Mouse (Mus musculus) CH12.LX (cell line): ENCODE results near the gene Eml1. TPM values are rescaled to one million over a fixed set of nuclear protein-coding genes. Genes with fewer than 3 reads are reported as not detected.

ENCODE experiments used
- DNase-seq: peaks from one replicate; pipeline ENCODE4 v3.0.0-alpha.2; 2013; ENCODE audit errors: extremely low read depth
- H3K27ac ChIP-seq: 2 replicates; pipeline ENCODE4 v1.5.1; 2012; ENCODE audit warnings: low read depth, mild to moderate bottlenecking, control low read depth, moderate library complexity; ENCODE audit not compliant: insufficient read depth
- H3K27me3 ChIP-seq: replicated peaks from 2 replicates; pipeline ENCODE3; 2012; ENCODE audit warnings: inconsistent platforms
- H3K36me3 ChIP-seq, 2 experiments: replicated peaks in 1 of 2; 2 replicates each; pipeline versions ENCODE3 to v1.6.1; 2012; ENCODE audit warnings: inconsistent platforms in 1 of 2, low read length in 1 of 2, mild to moderate bottlenecking in 1 of 2, mixed read lengths in 1 of 2, moderate library complexity in 1 of 2; ENCODE audit not compliant: control insufficient read depth in 1 of 2, insufficient read depth in 1 of 2
- H3K4me1 ChIP-seq, 2 experiments: 2 replicates each; pipeline ENCODE4 v1.6.1; 2012; ENCODE audit warnings: inconsistent platforms in 1 of 2, moderate library complexity in 1 of 2; ENCODE audit not compliant: insufficient read depth in 2 of 2, control insufficient read depth in 1 of 2
- H3K4me2 ChIP-seq: 2 replicates; pipeline ENCODE4 v1.6.1; 2012; ENCODE audit warnings: low read depth, mild to moderate bottlenecking, control low read depth; ENCODE audit not compliant: poor library complexity, insufficient read depth, severe bottlenecking
- H3K4me3 ChIP-seq, 3 experiments: fragments of 150-350 bp in 1 of 3; sonication (generic) in 1 of 3; replicated peaks in 1 of 3; 2 replicates each; pipeline versions ENCODE3 to v1.5.1; 2011 to 2012; ENCODE audit warnings: low read depth in 2 of 3, low read length in 2 of 3, mild to moderate bottlenecking in 2 of 3, moderate library complexity in 2 of 3, control low read depth in 1 of 3, improper control_type of control experiment in 1 of 3, inconsistent platforms in 1 of 3, mixed read lengths in 1 of 3; ENCODE audit not compliant: poor library complexity in 1 of 3
- H3K79me2 ChIP-seq: replicated peaks from 2 replicates; pipeline ENCODE4 v1.6.1; 2012; ENCODE audit warnings: mild to moderate bottlenecking, moderate library complexity; ENCODE audit not compliant: control insufficient read depth, poor library complexity, insufficient read depth, severe bottlenecking; ENCODE audit errors: extremely low read depth
- H3K9ac ChIP-seq: 2 replicates; pipeline ENCODE4 v1.6.1; 2012; ENCODE audit warnings: low read depth, mild to moderate bottlenecking, control low read depth, moderate library complexity; ENCODE audit not compliant: insufficient read depth
- H3K9me3 ChIP-seq: replicated peaks from 2 replicates; pipeline ENCODE3; 2012; ENCODE audit warnings: low read length, inconsistent platforms, mixed read lengths
- CHD1 ChIP-seq: IDR thresholded peaks from 2 replicates; pipeline ENCODE4 v1.6.1; 2012; ENCODE audit warnings: low read depth, low read length, improper control_type of control experiment, inconsistent platforms
- CTCF ChIP-seq, 2 experiments: IDR thresholded peaks in 1 of 2; conservative IDR thresholded peaks in 1 of 2; 2 replicates each; pipeline ENCODE4 v1.5.1; 2011 to 2012; ENCODE audit warnings: low read depth in 2 of 2, low read length in 2 of 2, improper control_type of control experiment in 1 of 2, inconsistent platforms in 1 of 2, mild to moderate bottlenecking in 1 of 2, moderate library complexity in 1 of 2
- E2F4 ChIP-seq: IDR thresholded peaks from 2 replicates; pipeline ENCODE4 v1.6.1; 2011; ENCODE audit warnings: low read depth, low read length, improper control_type of control experiment; ENCODE audit not compliant: insufficient replicate concordance
- EP300 ChIP-seq: IDR thresholded peaks from 2 replicates; pipeline ENCODE4 v1.6.1; 2011; ENCODE audit warnings: low read length, improper control_type of control experiment
- JUN ChIP-seq: IDR thresholded peaks from 2 replicates; pipeline ENCODE4 v1.6.1; 2011; ENCODE audit warnings: low read depth, mild to moderate bottlenecking, low read length, improper control_type of control experiment, moderate library complexity; ENCODE audit not compliant: insufficient read depth
- KAT2A ChIP-seq: IDR thresholded peaks from 2 replicates; pipeline ENCODE4 v1.6.1; 2012; ENCODE audit warnings: low read length, improper control_type of control experiment, inconsistent platforms; ENCODE audit not compliant: insufficient replicate concordance
- MAFK ChIP-seq: IDR thresholded peaks from 2 replicates; pipeline ENCODE4 v1.6.1; 2011; ENCODE audit warnings: low read length, improper control_type of control experiment; ENCODE audit not compliant: insufficient replicate concordance
- MAZ ChIP-seq: IDR thresholded peaks from 2 replicates; pipeline ENCODE4 v1.6.1; 2012; ENCODE audit warnings: low read depth, mild to moderate bottlenecking, inconsistent platforms, low read length, improper control_type of control experiment, moderate library complexity
- MXI1 ChIP-seq: IDR thresholded peaks from 2 replicates; pipeline ENCODE4 v1.6.1; 2011; ENCODE audit warnings: mild to moderate bottlenecking, low read depth, low read length, improper control_type of control experiment
- NELFE ChIP-seq: IDR thresholded peaks from 2 replicates; pipeline ENCODE4 v1.6.1; 2011; ENCODE audit warnings: low read depth, low read length, improper control_type of control experiment
- NRF1 ChIP-seq: IDR thresholded peaks from 2 replicates; pipeline ENCODE4 v1.6.1; 2014; ENCODE audit warnings: low read depth, mild to moderate bottlenecking, inconsistent platforms, low read length, improper control_type of control experiment, moderate library complexity
- PAX5 ChIP-seq: IDR thresholded peaks from 2 replicates; pipeline ENCODE4 v1.6.1; 2012; ENCODE audit warnings: low read length, inconsistent platforms, mixed read lengths
- POLR2A ChIP-seq: IDR thresholded peaks from 2 replicates; pipeline ENCODE4 v1.6.1; 2011; ENCODE audit warnings: low read depth, mild to moderate bottlenecking, improper control_type of control experiment, low read length
- SIN3A ChIP-seq: IDR thresholded peaks from 2 replicates; pipeline ENCODE4 v1.6.1; 2012; ENCODE audit warnings: low read length, improper control_type of control experiment, inconsistent platforms
- SMC3 ChIP-seq: IDR thresholded peaks from 2 replicates; pipeline ENCODE4 v1.6.1; 2011; ENCODE audit warnings: low read depth, low read length, improper control_type of control experiment
- UBTF ChIP-seq: IDR thresholded peaks from 2 replicates; pipeline ENCODE4 v1.6.1; 2012; ENCODE audit warnings: low read depth, mild to moderate bottlenecking, inconsistent platforms, low read length, improper control_type of control experiment, moderate library complexity
- USF1 ChIP-seq: IDR thresholded peaks from 2 replicates; pipeline ENCODE4 v1.6.1; 2014; ENCODE audit warnings: low read depth, mild to moderate bottlenecking, inconsistent platforms, low read length, improper control_type of control experiment
- ZC3H11A ChIP-seq: IDR thresholded peaks from 2 replicates; pipeline ENCODE4 v1.6.1; 2012; ENCODE audit warnings: low read depth, mild to moderate bottlenecking, inconsistent platforms, low read length, improper control_type of control experiment
- ZKSCAN1 ChIP-seq: IDR thresholded peaks from 2 replicates; pipeline ENCODE4 v1.6.1; 2012; ENCODE audit warnings: low read depth, inconsistent platforms, low read length, improper control_type of control experiment, borderline replicate concordance
- ZMIZ1 ChIP-seq: IDR thresholded peaks from 2 replicates; pipeline ENCODE4 v1.6.1; 2012; ENCODE audit warnings: low read depth, mild to moderate bottlenecking, inconsistent platforms, low read length, improper control_type of control experiment
- ZNF384 ChIP-seq: IDR thresholded peaks from 2 replicates; pipeline ENCODE4 v1.6.1; 2012; ENCODE audit warnings: low read depth, low read length, improper control_type of control experiment, inconsistent platforms
- dilution Hi-C: fragments of 300-500 bp; cut with MboI; formaldehyde crosslinking; loops from 2 replicates; pipeline ENCODE4 v1.14.3; 2020; ENCODE audit warnings: low sequenced_read_pairs; ENCODE audit not compliant: extremely low pct_unique_long_range_greater_than_20kb, extremely low pct_ligation_motif_present
- in situ Hi-C: fragments of 300-500 bp; cut with MboI; formaldehyde crosslinking; loops from 3 replicates; pipeline ENCODE4 v1.14.3; 2019; ENCODE audit warnings: low sequenced_read_pairs, low pct_ligation_motif_present, low pct_unique_long_range_greater_than_20kb, mixed read lengths
- polyA plus RNA-seq: library from polyadenylated mRNA; unstranded; fragments of >175 nt; gene quantifications from 2 replicates; pipeline ENCODE4 v1.2.1, GENCODE M21; 2012; ENCODE audit warnings: low read depth; ENCODE audit not compliant: insufficient read length
- total RNA-seq, 2 experiments: library from RNA; depleted of rRNA; stranded (reverse); fragments of 300-350 nt in 1 of 2; fragments of >200 nt in 1 of 2; gene quantifications; 2 replicates each; pipeline ENCODE4 v1.2.3; 2012 to 2014

Gene Eml1
- total and polyA plus RNA-seq, 3 experiments = not detected

- Histone ChIP-seq H3K27ac (no peak overlapping the region), H3K9me3 (no peaks in the 10 kb centered on the region), H3K4me2 (no peak overlapping the region), H3K9ac (no peak overlapping the region), H3K4me3 (no peak overlapping the region), H3K79me2 (no peaks in the 10 kb centered on the region), H3K4me1 (no peaks in the 10 kb centered on the region), H3K27me3 (peaks cover 79% of the 10 kb centered on the region), H3K36me3 (no peaks in the 10 kb centered on the region)
- TF ChIP-seq KAT2A (no peak), SMC3 (peak; percentile 11; the same call in 1 of the 2 replicates), ZC3H11A (no peak), ZMIZ1 (no peak), MAZ (no peak), PAX5 (no peak), E2F4 (no peak), MXI1 (no peak), CHD1 (no peak), SIN3A (no peak), JUN (no peak), POLR2A (no peak), NRF1 (no peak), CTCF (conservative IDR thresholded peaks at IDR 0.05 in 1 of 2, IDR thresholded peaks at IDR 0.05 in 1 of 2; ENCODE audit: low read depth in 2 of 2, low read length in 2 of 2) (peak; percentile 45 to 62; a peak in 3 of 4 replicates)
- peak; percentile 29 for DNase-seq
- in situ Hi-C loops = no loop called here
- dilution Hi-C loops = no loop called here
Measured at GRCm38 (mm10) chr12:108511009-108511408, 140.3 kb downstream of the Eml1 start.

- in situ Hi-C loops = no loop called here
- Histone ChIP-seq H3K9ac (no peak overlapping the region), H3K27me3 (peaks cover 75% of the 10 kb centered on the region), H3K4me2 (no peak overlapping the region), H3K27ac (no peak overlapping the region), H3K9me3 (no peaks in the 10 kb centered on the region), H3K79me2 (no peaks in the 10 kb centered on the region), H3K36me3 (no peaks in the 10 kb centered on the region), H3K4me3 (no peak overlapping the region), H3K4me1 (no peaks in the 10 kb centered on the region)
- dilution Hi-C loops = no loop called here
- TF ChIP-seq NELFE (no peak), MAFK (no peak), ZKSCAN1 (no peak), MAZ (no peak), EP300 (no peak), ZNF384 (no peak), USF1 (no peak), UBTF (no peak)
- no peak for DNase-seq
Measured at GRCm38 (mm10) chr12:108515464-108515863, 144.7 kb downstream of the Eml1 start.
